ENCODE assay signal across 21 mouse cellular contexts in genomic region chr9:46495276-46495675, GRCm38 (mm10).
DNase-seq lines count a peak whose midpoint lies in the region; ATAC-seq and TF ChIP-seq lines count a peak whose summit lies in the region.
"Had no signal": no experiment of that assay in that cellular context is flagged by ENCODE, and none has a peak within 500 bp of the region (broad histone marks: within the 10 kb centered on the region; RNA-seq: fewer than 3 reads in every experiment).

No protein-coding gene starts in this region.

- DNase-seq in cerebellum, postnatal 10 days: peak; percentile 67 to 74
- DNase-seq in left cerebral cortex, postnatal 4 days: peak; percentile 58
- DNase-seq in left cerebral cortex, adult 2 months (ENCODE audit: extremely low spot score in 1 of 2, low spot score in 2 of 2): no peak
- peak; percentile 72 for DNase-seq in kidney, adult 9 months
- peak; percentile 42 to 64 for DNase-seq in kidney, postnatal 4 days
- DNase-seq in spleen, postnatal 14 days (ENCODE audit: low spot score in 2 of 2): no peak
- DNase-seq in layer of hippocampus, adult 11-12 months (ENCODE audit: low spot score): no peak
- DNase-seq: adrenal gland, postnatal 36 days; cerebellum, adult 11 months; gastrocnemius, adult 2 months; heart, postnatal 36 days; layer of hippocampus, adult 9-11 months; lung, postnatal 4 days had no signal

- no peak for TF ChIP-seq CTCF in left cerebral cortex, adult 2 months (IDR thresholded peaks at IDR 0.05)

- intact Hi-C loops in left cerebral cortex, postnatal 4 days (cut with DNase I): no loop called here
- intact Hi-C loops in left cerebral cortex, adult 2 months (cut with DNase I): no loop called here

- no peak for ATAC-seq in cerebellum, adult (ENCODE audit: insufficient number of reproducible peaks, low FRiP score, low TSS enrichment)
- ATAC-seq: midbrain, embryonic 15.5 days had no signal

- H3K4me3 ChIP-seq in left cerebral cortex, adult 2 months: no peak overlapping the region
- H3K4me3 ChIP-seq: embryonic facial prominence, embryonic 13.5 days; erythroblast, embryonic 14.5 days; forebrain, embryonic 12.5 days; gastrocnemius, adult 2 months; heart, embryonic 15.5 days; midbrain, embryonic 15.5 days; myocyte had no signal

- no peak overlapping the region for H3K27ac ChIP-seq in left cerebral cortex, adult 2 months
- H3K27ac ChIP-seq: embryonic facial prominence, embryonic 13.5 days; forebrain, embryonic 12.5 days; gastrocnemius, adult 2 months; heart, embryonic 15.5 days; kidney, postnatal 0 days; midbrain, embryonic 15.5 days had no signal

Comparison
In these comparisons a context has a peak if more than half of its experiments do, and no peak if none do; other contexts are left out.
1. DNase-seq: peak in cerebellum, postnatal 10 days (2 of 2), left cerebral cortex, postnatal 4 days (single experiment), kidney, adult 9 months (single experiment) and kidney, postnatal 4 days (2 of 2); none in left cerebral cortex, adult 2 months (0 of 2), spleen, postnatal 14 days (0 of 2) and layer of hippocampus, adult 11-12 months (single experiment).